Mouse (Mus musculus) E14TG2a.4 (cell line): ENCODE data around the gene Olfr172.

Source experiments
- CTCF ChIP-seq: conservative IDR thresholded peaks from 2 replicates; pipeline ENCODE4 v1.5.1; 2014; ENCODE audit warnings: low read length
- NANOG ChIP-seq: IDR thresholded peaks from 2 replicates; pipeline ENCODE4 v1.6.1; 2014; ENCODE audit warnings: borderline replicate concordance, low read length, mixed read lengths
- POU5F1 ChIP-seq: IDR thresholded peaks from 2 replicates; pipeline ENCODE4 v1.6.1; 2014; ENCODE audit warnings: low read length, borderline replicate concordance

- TF ChIP-seq CTCF (no peak), NANOG (no peak), POU5F1 (no peak)
Measured at GRCm38 (mm10) chr16:58713128-58713527, 49.8 kb downstream of the Olfr172 start.
